Mouse (Mus musculus) ovary, adult 10 weeks (tissue): Measurements from ENCODE around the gene Zfp804a. TPM values are rescaled to one million over a fixed set of nuclear protein-coding genes. Genes with fewer than 3 reads are reported as not detected.

Experiments used
- polyA plus RNA-seq: library from polyadenylated mRNA; stranded (reverse); fragments of 350-450 nt; fragmentation: Illumina TruSeq; extraction: RNeasy Lipid Tissue Mini Kit (QIAGEN cat#74804); gene quantifications from one replicate; pipeline ENCODE4 v1.2.3, GENCODE M21; 2014

Zfp804a gene
- polyA plus RNA-seq = 0.97 TPM

DNA sequence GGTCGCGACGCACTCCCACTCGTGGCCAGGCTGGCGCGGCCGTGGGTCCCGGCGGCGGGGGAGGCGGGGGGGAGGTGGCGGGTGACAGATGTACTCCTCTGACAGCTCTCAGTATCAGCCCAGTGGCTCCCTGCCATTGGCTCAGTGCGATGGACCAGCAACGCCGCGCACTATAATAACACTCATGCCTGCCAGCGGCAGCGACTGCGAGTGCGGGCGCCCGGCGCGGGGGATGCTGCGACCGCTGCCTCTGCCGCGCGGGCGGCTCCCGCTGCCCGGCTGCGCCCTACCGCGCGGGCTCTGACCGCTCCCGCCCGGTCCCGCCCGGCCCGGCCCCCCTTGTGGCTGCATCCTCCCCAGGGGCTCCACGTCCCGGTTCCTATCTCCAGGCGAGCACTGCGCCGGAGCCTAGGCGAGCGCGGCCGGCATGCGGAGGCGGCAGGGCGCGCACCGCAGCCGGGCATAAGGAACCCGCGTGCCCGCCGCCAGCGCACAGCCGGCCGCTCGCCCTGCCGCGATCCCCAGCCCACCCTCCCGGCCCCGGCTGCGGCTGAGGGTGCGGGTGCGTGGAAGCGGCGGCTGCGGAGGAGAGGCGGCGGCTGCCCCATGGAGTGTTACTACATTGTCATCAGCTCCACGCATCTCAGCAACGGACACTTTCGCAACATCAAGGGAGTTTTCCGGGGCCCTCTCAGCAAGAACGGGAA lies at the start of gene Zfp804a:
Zfp804a (plus strand) TSS at position 38 of the 707 bp plus-strand sequence.

